Mouse (Mus musculus): ENCODE measurements at regions not wholly inside any gene's neighbourhood (a gene's known extent, or its start where the extent isn't known, plus 50 kb on each side); places are given as distances from the start of the nearest gene placed in this dataset.

DNA sequence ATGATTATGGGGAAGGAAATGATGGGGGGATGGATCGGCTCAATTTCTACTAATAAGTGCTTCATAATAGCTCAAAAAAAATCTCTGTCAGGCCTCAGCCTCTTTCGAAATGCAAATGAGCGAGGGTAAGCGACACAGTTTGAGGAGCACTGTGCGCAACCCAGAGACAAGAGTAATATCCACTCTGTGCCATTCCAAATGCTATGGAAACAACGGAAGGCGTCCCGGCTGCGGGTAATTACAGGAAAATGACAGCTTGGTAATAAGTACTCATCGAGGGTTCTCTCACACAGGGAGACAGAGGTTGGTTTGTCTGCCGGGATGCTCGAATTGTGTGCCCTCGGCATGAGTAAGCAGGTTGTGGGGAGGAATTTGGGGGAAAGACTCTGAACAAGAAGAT is 459.9 kb upstream of the Mgmt start:
- DNase-seq (ENCODE audit: low spot score): no peak

GRCm38 (mm10) chr7:136443436-136443835 is 451.0 kb upstream of the Mgmt start:
- DNase-seq (ENCODE audit: low spot score): no peak

DNA sequence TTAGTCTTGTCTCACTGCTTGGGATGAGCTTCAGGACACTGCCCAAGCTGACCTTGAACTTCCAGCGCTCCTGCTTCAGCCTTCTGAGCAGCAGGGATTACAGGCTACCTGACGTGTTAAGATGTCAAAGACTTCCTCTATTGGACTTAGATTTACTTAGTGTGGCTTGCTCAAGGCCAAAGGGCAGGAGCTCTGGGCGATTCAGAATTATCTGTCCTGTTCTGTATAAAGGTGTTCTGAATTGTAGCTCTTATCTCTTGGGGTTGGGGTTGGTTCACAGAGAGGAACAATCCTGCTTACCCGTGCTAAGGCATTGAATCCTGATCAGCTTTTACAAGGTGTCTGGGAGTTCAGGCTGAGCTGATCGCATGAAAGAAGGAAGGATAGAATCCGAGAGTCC is 449.3 kb upstream of the Mgmt start:
- DNase-seq (ENCODE audit: low spot score): no peak

DNA sequence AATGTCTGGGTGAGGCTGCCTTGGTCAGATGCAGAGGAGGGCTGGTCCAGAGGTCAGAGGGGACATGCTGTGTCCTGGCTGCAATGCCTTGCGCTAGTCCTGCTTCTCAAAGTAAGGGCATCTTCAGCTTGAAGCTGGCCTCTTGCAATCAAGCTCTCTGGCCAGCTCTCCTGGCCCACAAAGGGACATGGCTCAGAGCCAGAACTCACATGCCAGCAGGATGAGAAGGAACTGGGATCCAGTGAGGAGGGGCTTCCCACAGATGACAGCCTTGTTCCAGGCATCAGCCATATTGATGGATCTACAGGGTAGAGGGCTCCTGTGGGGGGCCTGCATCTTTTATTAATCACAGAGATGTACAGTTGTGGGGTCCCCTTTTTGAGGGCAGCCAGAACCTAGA is 445.1 kb upstream of the Mgmt start:
- no peak for DNase-seq (ENCODE audit: low spot score)

DNA sequence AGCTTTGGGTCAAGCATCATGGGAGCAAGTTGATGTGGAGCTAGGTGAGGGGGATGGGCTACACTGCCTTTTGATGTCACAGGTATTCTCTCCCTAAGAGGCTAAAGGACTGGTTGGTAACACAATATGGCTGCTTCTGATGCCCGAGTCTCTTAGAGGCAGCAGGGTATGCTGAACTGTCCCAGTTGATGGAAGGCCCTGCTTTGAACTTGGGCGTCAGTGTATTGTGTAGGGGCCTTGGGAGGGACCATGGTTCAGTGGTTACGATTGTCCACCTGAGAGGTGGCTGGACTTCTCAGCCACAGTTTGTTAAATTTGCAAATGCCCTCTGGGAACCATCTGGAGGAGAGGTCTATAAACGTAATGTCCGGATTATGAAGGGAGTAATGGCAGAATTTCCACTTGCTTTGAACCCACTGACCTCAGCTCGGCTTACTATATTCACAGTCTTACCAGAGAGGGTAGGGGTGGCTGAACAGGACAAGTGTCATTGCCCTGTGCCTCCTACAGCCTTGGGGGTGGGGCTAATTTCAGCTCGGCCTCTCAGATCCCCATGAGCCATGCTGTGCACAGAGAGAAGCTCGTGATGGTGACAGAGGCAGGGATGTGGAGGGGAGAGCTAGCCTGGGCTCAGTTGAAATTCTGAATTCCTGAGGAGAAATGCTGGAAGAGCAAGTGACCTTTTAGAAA is 442.6 kb upstream of the Mgmt start:
- DNase-seq (ENCODE audit: low spot score): no peak

- no peak for DNase-seq (ENCODE audit: low spot score)
These were observed 441.9 kb upstream of the Mgmt start for GRCm38 (mm10) chr7:136452561-136452960.

GRCm38 (mm10) chr7:136457171-136457570 is 437.2 kb upstream of the Mgmt start:
- DNase-seq (ENCODE audit: low spot score): peak; percentile 67

DNA sequence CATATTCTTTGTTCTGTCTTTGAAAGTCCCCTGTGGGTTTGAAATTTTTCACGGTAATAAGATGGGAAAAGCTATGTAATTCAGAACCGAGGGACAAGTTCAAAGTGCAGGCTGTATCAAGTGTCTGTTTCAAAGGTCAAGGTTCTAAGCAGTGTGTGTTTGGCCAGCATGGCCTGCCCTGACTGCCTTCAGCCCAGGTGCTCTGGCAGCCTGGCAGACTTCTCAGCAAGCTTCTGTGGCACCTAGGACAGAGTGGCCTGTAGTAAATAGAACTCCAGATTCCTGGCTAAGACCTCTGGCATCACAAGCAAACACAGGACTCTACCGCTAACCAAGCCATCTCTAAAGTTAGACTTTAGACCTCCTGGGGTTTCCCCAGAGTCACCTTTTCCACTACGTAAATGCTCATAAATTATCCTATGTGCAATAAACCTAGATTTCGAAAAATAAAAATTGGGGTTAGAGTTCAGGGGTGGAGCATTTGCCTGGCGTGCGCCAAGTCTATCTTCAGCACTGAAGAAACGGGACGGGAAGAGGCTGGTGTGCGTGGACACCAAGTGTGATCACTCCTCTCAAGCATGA is 436.5 kb upstream of the Mgmt start:
- peak; percentile 20 for DNase-seq (ENCODE audit: low spot score)

GRCm38 (mm10) chr7:136477135-136477534 is 417.3 kb upstream of the Mgmt start:
- no peak for DNase-seq (ENCODE audit: low spot score)

DNA sequence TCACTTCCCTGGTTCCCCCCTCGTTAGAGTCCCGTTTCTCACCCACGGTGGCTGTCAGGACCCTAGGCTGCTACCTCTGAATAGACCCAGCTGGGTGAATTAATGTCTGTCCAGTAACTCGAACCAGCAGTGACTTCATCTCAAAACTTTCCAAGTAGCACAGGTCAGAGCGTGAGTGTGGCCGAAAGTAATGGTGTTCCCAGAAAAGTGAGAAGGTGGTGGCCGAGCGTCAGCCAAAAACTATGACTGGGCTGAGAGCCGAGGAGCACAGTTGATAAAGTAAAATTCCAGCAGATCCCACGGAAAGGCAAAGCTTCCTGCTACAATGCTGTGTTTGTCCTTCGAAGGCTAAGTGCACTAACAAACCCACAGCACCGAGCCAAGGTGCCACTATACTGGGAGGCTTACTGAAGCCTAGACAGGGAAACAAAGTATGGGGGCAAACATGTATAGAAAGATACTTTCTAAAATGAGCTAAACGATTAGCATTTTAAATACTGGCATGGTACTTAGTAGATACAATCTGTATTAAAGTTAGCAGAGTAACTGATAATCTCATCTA is 413.7 kb upstream of the Mgmt start:
- DNase-seq (ENCODE audit: low spot score): no peak

- no peak for DNase-seq (ENCODE audit: low spot score)
These were observed 411.2 kb upstream of the Mgmt start for GRCm38 (mm10) chr7:136483237-136483636.

- no peak for DNase-seq (ENCODE audit: low spot score)
These were observed 406.9 kb upstream of the Mgmt start for GRCm38 (mm10) chr7:136487556-136487955.

DNA sequence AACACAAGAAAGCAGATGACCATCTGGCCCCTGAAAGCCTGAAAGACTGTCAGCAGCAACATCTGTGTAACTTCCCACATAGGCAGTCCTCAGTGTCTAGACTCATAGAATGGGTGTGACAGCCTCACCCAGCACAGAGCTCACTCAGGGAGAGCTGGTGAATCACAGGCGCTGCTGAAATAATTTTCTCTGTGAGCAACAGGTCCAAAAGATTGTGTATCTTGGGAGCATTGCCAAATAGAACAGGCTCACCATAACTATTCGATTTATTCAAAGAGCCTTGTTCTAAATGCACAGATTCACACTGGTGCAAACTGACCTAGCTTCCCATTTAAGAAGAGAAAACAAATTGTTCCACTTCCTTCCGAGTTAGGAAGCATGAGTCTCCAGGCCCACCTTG is 399.6 kb upstream of the Mgmt start:
- no peak for DNase-seq (ENCODE audit: low spot score)

GRCm38 (mm10) chr7:136496335-136497242 is 397.8 kb upstream of the Mgmt start:
- no peak for DNase-seq (ENCODE audit: low spot score)

- no peak for DNase-seq (ENCODE audit: low spot score)
These were observed 394.4 kb upstream of the Mgmt start for GRCm38 (mm10) chr7:136500059-136500458.

GRCm38 (mm10) chr7:136501094-136501493 is 393.3 kb upstream of the Mgmt start:
- no peak for DNase-seq (ENCODE audit: low spot score)

DNA sequence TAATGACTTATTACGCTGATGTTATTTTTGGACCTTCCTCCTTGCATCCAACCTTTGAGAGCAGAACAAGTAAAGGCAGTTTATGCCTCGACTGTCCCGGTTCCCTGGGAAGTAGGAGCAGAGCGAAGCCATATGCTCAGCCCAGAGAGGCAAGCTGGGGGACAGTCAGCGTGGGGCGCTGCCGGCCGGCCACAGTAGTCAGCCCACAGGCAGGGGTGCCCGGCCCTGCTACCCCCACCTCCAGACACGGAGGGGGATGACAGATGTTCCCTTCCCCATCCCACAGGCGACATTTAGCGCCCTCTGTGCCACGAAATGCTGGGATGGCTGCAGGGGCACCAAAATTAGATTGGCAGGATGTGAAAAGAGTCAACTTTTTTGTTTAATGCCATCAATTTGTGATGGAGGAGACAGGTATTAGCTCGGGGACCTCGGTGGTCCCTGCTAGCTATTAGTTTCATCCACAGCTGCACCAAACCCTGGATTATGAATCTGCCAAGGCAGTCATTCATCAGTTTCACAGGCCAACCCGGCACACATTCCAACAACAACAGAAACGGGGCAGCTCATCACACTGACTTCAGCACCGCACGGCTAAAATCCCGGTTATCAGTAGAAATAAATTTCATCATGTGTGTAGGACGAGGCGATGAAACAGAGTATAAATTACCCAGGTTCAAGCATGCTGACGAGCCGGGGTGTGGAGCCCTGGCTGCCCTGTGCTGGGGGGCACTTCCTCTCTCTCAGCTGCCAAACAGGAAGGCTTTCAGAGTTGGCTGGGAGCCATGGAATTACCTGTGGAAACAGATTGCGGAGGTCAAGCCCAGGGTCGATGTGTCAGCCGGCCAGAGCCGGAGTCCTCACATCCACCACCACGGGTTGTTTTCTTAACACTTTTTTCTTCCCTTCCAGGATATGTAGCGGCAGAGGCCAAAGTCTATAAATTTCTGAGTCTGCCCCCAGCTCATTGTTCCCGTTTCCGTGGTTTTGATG is 392.3 kb upstream of the Mgmt start:
- DNase-seq (ENCODE audit: low spot score): peak; percentile 83

DNA sequence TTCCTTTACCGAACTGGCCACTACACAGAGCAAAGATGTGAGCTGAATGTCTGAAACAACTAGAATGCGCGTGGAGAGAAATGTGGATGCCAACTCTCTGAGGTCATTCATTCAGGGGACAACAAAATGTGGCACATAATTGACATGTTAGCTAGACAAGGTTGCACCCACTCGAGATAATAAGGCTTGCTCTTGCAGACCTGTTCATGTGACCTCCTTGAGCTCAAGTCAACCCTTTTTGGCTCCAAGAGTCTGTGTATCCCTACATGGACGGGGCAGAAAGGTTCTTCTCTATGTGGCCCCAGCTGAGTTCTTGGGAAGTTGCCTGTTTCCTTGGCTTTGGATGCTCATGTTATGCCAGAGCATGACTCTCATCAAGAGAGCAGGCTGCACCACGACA is 383.0 kb upstream of the Mgmt start:
- DNase-seq (ENCODE audit: low spot score): no peak

DNA sequence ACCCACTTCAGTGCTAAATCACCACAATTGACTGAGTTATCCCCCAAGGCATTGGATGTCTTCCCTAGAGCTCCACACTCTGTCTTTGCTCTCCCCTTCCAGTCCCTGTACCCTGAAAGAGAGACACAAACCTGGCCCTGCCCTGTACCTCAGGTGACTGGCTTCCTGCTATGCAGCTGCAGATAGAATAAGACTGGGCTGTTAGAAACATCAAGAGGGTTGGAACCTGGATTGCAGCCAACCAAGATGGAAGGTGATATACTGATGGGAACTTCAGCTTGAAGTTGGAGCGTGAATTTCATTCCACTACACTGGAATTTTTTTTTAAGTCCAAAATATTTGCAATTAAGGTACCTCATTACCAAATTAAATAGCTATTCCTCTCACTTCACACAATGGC is 379.0 kb upstream of the Mgmt start:
- DNase-seq (ENCODE audit: low spot score): no peak

DNA sequence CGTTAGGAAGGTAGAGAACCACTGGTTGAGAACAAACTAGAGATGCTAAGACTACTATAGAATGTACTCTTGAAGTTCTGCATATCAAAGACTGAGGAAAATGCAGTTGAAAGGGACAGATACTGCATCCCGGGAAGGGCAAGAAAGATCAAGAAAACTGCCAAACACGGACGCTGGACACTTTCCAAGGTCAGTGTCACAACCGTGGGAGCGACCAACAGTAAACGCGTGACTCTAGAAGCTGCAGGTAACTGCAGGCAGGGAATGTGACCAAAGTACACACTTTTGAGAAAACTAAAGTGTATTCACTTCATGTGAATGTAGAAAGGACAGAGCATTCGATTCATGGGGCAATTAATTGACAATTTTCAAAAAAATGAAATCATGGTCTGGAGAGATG is 368.6 kb upstream of the Mgmt start:
- no peak for DNase-seq (ENCODE audit: low spot score)

DNA sequence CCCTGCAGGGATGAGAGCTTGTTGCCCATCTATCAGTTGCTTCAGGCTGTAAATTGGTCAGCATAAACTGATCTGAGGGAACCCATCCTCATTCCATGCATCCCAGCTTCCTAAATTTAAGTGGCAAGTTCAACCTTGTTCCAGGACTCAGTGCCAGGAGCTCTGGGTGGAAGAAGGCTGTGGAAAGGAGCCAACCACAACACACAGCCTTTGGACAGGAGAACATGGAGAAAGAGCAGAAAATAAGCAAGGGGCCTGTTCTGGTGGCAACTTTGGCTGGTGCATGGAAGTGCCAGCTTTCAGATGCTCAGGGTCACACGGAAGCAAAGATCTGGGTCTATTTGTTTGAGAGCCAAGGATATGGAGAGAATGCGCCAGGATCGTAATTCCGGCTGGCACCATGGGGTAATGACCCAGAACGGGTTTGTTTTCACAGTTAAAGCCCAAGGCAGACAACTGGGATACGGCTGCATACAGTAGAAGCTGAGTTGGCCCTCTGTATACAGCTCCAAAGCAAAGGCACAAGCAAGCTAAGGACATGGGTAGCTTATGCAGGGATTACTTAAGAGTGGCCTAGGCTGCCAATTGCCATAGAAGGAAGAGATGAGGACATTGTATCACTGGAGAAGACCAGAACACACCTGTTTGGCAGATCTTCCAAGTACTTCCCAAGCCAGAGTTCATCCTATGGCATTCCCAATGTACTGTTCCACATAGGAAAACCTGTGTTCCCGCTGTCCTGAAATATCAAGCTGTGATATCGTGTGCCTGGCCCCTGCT is 364.2 kb upstream of the Mgmt start:
- DNase-seq (ENCODE audit: low spot score): no peak

Measured in yolk sac, embryonic 10.5 days (tissue).